Mouse (Mus musculus) ES-E14 (cell line): ENCODE measurements around the gene Olfr153.

Source experiments
- CHD2 ChIP-seq: IDR thresholded peaks from 2 replicates; pipeline ENCODE4 v1.6.1; 2014; ENCODE audit warnings: mild to moderate bottlenecking, low read depth, low read length, inconsistent platforms
- ZC3H11A ChIP-seq: IDR thresholded peaks from 2 replicates; pipeline ENCODE4 v1.6.1; 2012; ENCODE audit warnings: low read depth, mild to moderate bottlenecking, inconsistent platforms, low read length, borderline replicate concordance
- ZNF384 ChIP-seq: IDR thresholded peaks from 2 replicates; pipeline ENCODE4 v1.6.1; 2012; ENCODE audit warnings: low read depth, low read length, inconsistent platforms

DNA sequence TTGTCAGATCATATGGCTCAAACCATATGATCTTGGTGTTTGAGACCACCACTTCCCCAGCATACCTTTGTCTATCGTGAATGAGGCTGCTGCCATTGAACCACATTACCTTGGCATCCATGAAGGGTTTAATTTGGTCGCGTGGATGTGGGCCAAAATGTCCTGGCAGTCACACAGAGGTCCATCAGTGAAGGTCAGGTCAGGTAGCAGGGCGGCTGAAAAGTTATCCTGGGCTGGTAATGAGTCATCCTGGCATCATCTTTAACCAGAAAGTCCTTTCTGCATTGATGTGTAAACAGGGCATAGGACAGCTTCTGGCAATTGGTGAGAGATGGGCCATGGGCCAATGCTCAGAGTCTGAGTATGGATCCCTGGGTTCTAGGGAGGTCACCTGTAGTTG lies 10.9 kb upstream of the Olfr153 start:
- no peak for TF ChIP-seq CHD2
- no peak for TF ChIP-seq ZC3H11A
- TF ChIP-seq ZNF384, result no peak
